Mouse (Mus musculus): ENCODE measurements at regions not wholly inside any gene's neighbourhood (a gene's known extent, or its start where the extent isn't known, plus 50 kb on each side); places are given as distances from the start of the nearest gene placed in this dataset.
"Not testable (repeated sequence)": the region's sequence is repeated elsewhere in the genome, so short reads cannot be mapped to it uniquely, and the experiment has no call there.

DNA sequence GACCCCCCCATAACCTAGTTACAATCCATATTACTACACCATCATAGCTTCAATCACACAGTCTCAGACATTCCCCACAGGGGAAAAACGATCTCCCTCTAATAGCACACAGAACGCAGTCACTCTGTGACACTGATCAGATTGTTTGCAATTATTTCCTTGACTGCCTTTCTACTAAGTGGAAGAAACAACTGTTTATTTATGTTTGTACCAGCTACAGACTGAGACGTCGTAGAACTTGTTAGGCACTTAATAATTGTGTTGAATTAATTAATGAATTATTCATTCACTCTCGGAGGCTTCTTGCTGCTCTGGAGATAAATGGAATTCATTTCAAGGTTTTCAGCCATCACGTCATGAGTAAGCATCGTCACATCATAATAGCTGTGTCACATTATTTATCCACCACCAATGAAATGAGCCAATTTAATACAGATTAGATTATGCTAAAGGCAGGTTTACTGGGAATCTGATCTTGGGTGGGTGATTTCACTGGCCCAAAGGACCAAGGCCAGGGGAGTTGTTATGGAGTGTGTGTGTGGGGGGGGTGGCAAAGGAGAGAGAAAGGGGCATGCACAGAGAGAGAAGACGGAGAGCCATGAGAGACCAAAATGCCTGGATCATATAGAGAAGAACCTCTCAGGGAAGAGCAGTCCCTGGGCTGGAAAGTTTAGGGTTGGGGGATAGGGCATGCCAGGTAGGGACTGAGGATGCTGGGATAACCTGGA lies 355.7 kb upstream of the Zwint start:
- DNase-seq, result no peak

DNA sequence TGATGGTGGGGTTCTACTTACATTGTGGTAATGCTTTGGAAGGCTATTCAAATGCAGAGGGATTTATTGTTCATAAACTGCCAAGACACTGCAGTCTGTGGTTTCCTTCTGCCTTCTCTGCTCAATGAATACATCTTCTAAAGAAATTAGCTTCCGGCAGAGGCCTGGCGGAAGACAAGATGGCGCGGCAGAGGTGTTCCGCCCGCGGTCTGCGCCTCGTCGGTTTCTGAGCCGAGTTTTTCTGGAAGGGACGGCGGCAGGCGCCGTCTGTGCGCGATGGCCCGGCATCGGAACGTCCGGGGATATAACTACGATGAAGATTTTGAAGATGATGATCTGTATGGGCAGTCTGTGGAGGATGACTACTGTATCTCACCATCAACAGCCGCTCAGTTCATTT lies 345.6 kb upstream of the Zwint start:
- not testable (repeated sequence) for DNase-seq

DNA sequence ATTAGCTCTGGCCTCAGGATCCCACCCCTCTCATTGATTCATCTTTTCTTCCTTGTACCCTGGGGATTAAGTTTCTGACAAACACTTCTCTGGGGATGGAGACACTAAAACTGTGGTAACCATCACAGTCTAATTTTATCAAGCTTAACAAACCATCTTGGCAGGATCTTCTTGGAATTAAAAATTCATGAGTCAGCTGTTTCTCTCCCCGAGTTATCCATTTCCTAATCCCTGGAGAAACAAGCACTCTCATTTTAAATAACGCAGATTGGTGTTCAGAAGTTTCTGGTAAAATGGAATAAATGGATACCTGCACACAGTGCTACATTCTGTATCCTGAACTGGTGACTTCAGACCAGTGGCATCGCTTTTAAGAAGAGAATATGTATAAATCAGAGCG lies 336.3 kb upstream of the Zwint start:
- no peak for DNase-seq

DNA sequence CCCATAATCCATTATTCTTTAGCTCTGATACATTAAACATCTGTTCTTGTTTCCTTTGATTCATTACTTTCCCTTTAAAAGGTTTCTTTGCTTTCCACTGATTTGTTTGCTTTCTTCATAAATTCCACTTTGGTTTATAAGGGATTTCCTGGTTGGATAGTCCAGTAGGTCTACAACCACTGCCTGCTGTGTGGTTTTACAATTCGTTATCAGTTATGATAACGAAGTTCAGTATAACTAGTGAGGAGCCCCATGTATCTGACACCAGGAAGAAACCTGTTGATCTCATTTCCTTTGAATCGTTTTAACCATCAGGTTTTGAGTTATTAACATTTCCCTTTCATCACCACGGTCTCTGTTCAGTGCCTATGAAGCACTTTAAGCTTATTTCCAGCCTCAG lies 334.3 kb upstream of the Zwint start:
- no peak for DNase-seq

DNA sequence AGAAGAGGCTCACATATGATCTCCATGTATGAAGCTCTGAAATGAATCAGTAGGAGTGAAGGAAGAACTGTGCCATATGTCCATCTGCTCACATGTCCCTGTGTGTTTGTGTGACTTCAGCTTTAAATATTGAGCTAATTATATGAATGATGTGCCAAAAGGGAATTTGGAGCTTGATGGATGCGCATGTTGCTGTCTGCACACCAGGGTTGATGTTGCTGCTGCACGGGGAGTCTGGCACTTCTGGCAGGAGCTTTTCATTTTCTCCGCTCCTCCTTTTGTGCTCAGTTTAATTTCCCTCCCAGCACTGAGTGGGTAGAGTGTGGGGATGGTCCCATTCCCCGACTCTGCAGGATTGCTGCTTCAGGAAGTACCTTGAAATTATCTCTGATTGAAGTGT lies 328.0 kb upstream of the Zwint start:
- DNase-seq, result no peak

DNA sequence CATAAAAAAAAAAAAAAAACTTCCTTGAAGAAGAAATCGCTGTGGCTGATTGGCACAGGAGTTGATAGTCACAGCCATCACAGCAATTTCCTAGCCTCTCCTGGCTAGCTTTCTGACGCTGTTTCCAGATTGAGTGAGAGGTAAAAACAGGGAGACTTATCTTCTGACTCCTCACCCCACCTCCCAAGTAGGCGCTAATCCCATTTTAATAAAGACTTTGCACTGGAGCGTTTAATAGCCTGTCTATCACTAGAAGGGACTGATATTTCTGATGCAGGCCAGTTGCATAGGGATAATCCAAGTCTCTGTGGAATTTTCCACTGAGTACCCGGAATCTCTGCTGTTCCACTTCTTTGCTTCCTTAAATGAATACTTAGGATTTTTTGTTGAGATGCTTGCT lies 307.4 kb upstream of the Zwint start:
- DNase-seq, result no peak

DNA sequence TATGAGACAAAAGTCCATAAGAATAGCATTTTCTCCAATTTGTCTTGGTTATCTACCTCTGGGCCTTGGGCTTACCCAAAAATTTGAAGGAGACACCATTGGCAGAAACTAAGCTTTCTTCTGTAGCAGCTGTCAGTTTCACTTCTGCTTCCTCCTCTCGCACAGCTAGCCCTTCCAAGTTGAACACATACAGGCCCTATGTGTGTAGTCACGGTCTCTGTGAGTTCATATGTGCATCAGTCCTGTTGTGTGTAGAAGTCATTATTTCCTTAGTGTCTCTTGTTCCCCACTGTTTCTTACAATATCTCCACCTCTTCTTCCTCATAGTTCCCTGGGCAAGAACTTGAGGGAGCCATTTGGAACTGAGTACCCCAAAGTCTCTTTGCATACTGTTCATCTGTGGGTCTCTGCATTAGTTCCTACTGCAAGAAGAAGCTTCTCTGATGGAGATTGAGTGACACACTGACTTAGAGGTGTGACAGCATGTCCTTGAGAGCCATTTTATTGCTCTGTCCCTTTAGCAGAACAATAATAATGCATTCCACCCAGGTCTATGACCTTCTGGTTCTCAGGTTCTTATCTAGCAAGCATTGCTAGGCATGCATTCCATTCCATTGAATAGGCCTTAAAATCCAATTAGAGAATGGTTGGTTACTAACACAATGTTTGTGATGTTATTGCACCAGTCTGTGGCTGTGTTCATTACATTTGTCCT lies 306.5 kb upstream of the Zwint start:
- no peak for DNase-seq

DNA sequence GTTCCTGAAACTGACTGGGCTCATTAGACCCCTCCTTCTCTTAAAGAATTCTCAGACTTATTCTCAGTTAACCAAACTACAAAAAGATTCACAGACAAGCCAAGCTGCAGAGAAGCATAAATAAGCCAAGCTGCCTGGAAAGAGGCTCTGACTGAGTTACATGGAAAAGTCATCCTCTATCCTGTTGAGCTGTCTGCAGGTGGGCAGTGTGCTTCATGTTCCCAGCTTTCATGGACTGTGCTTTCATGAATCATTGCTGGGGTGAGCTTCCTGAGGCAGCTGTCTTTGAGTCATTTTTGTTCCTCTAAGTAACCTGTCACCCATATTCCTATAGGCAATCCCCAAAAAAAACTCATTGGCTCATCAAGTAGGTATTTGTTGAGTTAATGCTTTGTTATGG lies 301.8 kb upstream of the Zwint start:
- DNase-seq, result no peak

DNA sequence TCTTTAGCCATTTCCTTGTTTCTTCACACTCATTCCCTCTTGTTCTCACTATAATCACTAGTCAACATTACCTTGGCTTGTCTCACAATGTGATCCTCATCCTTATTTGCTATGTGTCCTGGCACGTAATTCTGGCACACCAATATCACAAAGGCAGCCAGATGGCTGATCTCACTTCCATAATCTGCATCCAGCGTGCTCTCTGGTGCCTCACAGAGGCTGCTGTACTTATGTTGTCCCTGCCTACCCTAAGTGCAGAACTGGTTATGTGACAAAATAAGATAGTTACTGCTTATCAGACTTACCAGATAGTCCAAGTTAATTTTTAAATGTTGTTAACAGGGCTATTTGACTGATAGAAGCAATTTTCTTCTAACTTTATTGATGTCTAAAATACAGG lies 301.1 kb upstream of the Zwint start:
- no peak for DNase-seq

DNA sequence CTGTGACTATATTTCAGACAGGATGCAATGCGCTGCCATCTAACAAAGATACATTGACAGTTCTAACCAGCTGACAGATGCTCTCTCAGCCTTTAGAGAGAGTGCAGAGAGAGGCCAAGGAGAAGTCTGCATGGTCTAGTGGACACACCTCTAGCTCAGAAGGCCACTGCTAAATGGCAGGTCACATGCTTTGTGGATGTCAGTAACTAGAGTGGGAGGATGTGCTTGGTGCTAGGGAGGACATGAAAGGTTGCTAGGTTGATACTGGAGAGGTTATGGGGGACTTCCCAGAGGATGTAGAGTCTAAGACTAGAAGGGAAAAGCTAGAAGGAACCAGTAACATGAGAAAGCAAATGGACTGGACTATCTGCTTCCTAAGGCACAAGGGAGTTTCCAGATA lies 271.3 kb upstream of the Zwint start:
- no peak for DNase-seq

DNA sequence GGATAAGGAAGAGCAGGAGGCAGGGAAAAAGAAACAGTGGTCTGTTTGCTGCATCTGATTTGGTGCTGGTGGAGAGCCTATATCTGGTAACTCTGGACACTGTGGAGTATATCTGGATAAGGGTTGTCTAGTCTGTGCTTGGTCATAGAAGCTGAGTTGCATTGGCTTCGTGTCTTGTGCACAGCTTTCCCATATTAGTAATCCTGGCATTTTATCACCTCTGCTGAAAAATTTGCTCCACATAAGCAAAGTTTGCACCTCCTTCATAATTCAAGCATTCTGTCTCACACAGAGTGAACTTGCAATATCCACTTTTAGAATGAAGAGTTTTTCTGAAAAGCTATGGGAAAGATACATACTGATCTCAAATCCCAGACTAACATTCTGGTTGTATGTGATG lies 269.8 kb upstream of the Zwint start:
- DNase-seq, result no peak

DNA sequence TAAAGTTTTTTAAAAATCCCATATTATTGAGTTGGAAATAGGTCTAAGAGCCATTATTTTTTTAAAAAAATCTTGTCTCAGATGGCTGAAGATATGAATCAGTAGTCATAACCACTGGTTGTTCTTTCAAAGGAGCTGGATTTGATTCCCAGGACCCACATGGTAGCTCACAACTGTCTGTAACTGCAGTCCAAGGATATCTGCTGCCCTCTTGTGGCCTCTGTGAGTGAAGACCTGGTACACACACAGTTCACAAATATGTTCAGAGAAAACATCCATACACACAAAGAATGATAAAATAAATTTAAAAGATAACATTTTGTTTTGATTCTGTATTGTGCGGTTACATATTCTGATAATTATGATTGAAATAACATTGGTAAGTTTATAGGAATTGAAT lies 263.2 kb upstream of the Zwint start:
- DNase-seq, result peak; percentile 3

DNA sequence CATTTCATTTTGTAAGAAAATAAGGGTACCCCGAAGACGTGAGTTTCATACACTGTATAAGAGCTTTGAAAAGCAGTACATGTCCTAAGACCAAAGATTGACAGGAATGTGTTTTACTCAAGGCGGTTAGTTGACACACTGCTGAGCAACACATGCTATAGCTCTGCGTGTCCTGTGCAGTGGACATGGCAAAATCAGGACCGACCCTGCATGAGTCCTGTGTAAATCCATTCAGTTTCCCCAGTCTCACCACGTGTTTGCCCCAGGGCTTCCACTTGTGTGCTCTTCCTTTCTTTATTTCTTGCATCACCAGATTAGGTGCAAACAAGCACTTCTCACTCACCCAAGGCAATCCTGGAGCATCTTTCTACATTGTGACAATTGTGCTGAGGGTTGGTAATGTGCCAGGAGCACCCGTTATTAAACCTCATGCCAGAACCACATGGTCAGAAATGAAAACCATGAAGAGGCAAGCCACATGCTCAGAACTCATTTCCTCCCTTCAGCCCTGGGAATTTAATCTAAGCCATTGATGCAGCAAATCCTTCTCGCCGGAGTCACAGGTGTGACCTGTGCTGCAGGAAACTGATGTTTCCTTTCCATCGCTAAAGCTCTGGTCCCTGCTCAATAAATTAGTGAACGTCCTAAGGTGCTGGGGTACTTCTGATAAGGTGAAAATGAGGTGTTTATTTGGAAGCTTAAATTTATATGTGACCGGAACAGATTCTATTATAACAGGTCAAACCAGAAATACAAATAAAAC lies 261.2 kb upstream of the Zwint start:
- DNase-seq, result no peak

DNA sequence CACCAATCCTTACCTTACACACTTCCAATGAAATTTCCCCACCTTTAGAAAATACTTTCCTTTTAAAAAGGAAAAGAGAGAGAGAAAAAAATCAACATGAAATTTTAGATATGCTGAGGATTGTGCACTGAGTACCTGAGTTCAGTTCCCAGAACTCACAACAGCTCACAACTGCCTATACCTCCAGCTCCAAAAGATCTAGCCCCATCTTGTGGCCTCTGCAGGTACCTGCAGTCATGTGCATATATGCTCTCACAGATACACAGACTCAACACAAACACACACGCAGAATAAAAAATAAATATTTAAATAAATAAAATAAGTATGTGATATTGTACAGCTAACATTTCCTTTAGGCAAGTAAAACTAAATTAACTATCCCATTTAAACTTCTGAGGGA lies 260.3 kb upstream of the Zwint start:
- no peak for DNase-seq

DNA sequence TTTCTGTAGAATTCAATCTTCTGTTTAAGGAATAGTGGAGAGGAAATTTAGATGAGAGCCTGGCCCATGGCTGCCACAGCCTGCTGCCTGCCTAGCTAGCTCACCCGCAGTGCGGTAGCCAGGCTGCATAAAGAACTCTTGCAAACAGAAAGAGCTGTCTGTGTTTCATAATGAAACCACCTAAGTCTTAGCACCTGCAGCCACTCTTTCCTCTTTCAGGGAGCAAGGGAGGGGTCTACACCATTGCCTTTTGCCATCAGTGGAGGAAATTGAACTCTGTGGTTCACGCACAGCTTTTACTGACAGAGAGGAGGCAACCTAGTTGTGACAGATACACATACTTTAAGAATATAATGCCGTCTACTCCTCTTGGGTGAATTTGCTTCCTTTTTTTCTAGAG lies 251.4 kb upstream of the Zwint start:
- no peak for DNase-seq

DNA sequence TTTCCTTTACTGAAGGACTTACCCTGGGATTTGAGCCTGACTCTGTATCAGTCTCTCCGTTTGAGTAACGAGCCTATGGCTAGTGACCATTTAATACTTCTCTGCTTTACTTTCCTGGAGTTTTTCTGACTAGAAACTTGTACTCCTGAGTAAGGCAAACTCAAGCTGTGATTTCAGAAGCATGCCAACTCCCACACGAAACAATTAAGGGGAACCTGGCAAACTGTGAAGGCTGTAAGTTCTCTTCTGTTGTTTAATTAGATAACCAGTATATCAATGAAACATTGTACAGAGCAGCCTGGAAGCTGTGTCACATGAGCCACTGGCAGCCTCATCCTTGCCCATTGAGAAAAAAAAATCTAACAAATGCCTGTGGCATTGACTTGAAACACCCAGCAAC lies 244.3 kb upstream of the Zwint start:
- DNase-seq, result no peak

DNA sequence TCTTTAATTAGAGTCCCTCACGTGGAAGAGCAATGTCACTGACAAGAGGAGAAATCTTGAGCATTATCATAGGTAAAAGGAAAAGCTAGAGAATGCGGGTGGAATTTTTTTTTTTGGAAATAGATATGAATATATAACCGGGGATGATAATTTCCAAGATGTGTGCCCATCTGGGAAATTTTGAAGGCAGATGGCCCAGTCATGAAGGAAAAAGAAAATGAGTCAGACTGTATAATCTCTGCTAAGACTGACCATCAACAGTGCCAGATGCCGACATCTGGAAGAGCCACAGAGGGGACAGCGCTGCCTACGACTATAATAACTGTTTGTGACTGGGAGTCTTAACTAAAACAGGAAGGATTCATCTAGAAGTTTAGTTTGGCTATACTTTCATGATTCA lies 243.0 kb upstream of the Zwint start:
- no peak for DNase-seq

DNA sequence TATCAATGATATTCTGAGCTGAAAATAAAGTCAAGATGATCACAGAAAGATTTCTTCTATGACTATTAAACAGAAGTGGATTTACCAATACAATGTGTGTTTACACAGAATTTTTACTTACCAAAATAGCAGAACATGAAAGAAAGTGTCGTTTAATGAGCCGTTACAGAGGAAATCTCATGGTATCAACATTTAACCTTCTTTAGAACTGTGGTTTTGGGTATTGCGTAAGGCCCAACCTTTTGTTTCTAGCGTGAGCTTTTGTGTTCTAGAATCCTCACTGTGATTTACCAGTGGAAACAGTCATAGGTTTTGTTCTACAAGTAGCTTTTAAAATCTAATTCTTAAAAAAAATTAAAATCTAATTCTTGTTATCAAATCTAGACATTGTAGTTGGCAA lies 200.0 kb upstream of the Zwint start:
- no peak for DNase-seq

DNA sequence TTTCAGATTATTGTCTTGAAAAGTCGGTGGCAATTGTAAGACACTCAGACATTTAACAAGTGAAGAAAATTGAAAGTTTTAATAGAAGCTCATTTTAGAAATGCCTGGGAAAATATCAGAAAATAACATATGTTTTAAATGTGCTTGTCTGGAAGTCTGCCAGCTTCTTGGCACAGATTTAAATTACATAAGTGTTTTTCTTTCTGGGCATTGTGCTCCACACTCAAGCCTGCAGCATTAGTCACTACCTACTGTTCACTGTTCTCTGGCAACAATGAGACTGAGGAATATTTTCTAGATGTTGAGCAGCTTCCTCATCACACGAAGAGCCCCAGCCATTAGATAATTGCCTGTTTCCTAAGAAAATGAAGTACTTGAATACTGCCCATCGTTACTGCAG lies 170.3 kb upstream of the Zwint start:
- DNase-seq, result no peak

DNA sequence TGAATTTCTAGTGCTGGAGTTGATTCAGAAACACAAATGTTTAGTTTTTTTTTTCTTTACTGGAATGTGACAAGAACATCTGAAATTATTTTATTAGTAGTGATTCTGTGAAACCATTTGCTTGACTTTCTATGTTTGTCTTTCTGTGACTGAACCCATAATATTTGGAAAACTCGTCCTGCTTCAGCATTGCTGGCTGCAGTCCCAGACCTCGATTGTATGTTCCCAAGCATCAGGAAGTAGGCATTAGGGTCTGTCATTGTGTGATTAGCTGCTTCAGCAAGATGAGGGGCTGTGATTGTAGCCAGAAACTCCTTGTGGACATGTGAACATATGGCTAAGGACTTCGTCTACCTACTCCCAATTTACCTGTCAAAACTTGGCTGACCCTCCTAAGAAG lies 122.2 kb upstream of the Zwint start:
- no peak for DNase-seq

DNA sequence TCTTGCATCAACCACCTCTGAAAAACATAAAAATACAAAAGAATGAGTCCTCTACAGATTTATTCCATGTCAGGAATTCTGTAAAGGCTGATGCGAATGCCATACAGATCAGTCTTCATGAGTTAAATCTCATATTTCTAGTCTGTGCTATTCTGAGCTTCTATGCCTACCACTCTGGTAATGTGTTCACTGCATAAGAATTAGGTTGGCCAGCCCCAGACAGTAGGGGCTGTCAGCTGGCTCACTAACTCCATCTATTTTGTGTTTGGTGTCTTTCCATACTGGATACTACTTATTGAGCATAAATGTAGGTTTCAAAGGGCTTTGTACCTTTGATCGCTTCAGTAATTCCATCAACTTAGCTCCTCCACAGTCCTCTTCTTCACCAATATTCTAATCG lies 121.2 kb upstream of the Zwint start:
- DNase-seq, result no peak

DNA sequence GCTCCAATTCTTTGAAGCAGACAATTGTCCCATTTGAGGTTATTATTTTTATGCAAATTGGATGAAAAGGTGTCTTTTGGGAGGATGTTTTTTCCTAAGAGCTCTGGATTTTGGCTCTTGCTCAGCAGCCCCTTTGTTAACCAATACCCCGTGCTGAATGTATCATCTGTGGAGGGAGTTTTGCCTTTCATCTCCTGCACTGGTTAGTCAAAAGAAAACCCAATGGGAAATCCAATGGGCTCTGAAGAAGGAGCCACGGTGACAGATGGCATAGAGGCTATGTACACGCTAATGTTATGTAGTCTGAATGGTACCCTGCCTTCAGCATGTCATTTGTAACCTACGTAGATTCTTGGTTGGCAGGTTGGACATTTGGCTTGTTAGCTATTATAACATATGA lies 120.8 kb upstream of the Zwint start:
- no peak for DNase-seq

DNA sequence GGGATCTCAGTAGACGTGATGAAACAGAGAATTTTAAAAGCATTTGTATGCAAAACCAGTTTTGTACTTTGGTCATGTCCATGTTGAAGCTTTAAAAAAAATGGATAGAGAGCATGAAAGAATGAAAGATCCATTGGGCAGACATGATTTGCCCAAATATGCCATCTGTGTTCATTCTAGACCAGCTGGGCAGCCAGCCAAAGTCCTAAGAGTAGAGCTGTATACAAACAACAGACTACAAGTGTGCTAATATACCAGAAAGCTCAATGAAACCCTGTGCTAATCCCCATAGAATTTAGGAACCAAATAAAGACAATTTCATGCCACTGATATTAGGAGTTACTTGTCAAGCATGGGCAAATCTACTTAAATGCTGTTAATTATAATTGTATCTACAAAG lies 105.1 kb upstream of the Zwint start:
- DNase-seq, result no peak

DNA sequence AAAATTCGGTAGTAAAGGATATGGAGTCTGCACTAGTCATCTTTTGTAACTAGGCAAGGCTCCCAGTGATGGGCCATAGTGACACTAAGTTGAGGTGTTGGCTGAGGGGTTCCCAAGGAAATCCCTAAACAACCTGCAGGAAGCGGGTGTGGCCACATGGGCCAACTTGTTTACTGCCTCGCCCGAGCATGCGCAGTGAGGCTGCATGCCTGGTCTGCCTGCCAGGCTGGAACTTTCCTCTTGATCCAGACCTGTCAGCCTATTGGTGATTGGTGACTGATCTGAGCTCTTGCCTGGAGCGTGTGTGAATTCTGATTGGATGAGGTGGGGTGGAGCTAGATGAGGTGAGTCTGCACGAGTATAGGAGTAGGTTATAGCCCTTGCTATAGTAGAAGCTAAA lies 103.1 kb upstream of the Zwint start:
- DNase-seq, result no peak
